Mouse (Mus musculus) thymus, postnatal 0 days (tissue): ENCODE measurements at regions not wholly inside any gene's neighbourhood (a gene's known extent, or its start where the extent isn't known, plus 50 kb on each side); places are given as distances from the start of the nearest gene placed in this dataset.

Experiments
- DNase-seq: peaks from one replicate; pipeline ENCODE4 v3.0.0-alpha.2; 2015; ENCODE audit warnings: low spot score

DNA sequence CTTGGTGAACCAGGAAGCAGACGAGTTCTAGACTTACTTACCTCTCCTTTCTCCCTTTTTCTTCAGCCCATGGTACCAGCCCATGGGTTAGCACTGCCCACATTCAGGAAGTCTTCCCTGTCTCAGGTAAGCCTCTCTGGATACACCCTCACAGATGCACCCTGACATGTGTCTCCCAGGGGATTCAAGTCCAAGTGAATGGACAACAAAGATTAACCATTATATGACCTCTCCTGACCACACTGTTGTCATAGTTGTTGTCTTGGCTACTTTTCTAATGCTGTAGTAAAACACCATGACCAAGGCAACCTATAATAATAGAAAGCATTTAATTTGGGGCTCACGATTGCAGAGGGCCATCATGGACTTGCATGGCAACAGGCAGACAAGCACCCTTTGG, 98.8 kb upstream of the Vash1 start:
- DNase-seq, result no peak

DNA sequence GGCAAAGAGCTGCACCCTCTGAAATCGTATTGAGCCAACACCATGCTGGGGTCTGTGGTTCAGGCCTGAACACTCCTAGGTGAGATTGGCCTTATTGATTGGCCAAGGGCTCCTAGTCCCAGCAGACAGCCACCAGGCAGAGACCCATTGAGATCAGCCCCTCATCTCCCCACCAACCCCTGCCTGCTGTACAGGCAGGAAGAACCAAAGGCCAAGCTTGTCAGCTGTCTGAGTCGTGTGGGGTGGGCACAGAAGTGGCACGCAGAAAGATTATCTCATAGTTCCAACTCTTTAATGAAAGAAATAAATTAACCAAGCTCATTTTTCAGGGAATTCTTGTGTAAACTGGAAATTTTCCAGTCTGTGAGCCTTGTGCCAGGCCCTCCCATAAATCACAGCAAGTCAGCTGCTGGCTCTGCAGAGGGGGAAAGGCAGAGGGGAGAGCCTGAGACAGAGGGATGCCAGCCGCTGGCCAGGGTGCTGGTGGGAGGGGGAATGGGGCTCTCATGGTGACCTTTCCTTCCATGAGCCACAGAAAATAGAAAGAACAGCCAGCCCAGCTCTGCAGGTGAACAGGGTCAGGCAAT, 98.3 kb upstream of the Vash1 start:
- DNase-seq, result no peak

DNA sequence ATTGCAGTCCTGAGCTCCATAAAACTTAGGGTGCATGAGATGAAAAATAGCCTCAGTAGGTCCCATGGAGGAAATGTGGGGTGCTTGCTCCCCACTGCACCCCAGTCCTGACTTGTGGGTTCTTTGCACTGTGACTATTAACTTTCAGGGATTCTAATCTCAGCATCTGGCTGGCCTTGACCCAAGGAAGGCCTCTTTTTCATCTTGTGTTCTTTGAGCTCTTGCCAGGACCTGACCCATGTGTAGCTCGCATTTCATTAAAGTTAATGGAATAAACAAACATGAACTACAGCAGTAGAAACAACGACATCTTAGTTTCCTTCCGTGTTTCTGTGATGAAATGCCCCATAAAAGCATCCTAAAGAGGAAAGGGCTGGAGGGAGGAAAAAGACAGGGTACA, 96.4 kb upstream of the Vash1 start:
- no peak for DNase-seq

DNA sequence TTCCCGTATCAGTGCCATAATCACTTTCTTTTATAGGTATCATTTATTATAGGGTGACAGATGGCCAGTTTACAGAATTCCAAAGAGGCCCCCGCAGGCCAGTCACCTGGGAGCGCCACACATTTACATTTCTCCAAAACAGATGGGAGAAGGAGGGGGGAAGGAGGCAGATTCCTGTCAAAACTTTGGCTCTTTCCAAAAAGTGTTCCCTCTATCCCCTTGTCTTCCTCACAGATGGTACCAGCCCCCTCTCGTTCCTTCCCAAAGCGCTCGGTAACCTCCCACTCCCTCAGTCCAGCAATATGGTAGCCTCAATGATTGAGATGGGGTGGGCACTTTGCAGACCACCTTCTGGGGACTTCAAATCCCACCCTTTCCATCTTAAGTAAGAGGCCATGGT, 90.5 kb upstream of the Vash1 start:
- no peak for DNase-seq

DNA sequence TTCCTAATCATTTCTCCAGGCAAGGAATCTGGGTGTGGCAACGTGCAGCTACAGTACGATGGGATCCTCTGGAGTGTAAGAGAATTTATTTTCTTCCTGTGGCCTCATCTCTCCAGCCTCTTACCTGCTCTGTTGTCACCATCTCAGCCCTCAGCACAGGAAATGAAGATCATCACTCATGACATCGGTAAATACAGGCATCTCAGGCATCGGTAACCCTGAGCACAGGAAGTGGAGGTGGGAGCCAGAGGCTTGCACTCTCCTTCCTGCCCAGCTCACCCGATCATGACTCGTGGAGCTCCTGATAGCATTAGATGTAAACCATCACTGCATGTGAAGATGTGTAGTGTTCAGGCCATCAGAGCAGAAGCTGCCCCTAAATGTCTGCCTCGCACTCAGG, 86.0 kb upstream of the Vash1 start:
- peak; percentile 4 for DNase-seq

DNA sequence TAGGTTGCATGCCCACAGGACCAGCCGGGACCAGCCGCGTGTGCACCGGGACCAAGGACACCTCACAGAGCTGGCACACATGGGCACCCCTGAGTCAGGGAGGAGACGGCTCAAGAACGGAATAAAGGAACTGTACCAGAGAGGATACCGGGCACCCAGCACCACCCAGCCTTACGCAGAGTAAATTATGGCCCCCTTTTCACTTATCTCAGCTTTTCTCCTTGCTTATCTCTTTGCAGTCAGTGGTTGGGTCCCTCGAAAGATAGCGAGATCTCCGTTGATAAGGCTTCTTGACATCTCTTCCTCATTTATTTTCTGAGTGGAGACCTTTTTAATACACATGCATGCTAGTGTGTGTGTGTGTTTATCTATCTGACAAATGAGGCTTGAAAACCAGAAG, 83.9 kb upstream of the Vash1 start:
- no peak for DNase-seq

DNA sequence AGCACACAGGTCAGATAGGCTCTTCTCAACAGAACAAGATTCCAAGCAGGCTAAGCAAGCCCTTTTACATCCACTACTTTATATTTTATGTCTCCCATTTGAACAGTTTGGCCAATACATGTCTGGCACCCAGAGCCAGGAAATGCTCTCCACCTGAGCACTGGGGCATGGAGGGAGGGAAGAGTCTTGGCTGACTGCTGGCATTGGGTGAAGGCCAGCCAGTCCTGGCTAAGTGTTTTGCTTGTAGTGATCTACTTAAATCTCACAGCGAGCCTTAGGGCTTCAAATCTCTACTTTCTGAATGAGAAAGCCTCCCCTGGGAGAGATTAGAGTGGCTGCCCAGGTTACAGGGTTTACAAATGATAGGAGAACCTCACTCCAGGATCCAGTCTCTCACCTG, 78.5 kb upstream of the Vash1 start:
- DNase-seq, result no peak

DNA sequence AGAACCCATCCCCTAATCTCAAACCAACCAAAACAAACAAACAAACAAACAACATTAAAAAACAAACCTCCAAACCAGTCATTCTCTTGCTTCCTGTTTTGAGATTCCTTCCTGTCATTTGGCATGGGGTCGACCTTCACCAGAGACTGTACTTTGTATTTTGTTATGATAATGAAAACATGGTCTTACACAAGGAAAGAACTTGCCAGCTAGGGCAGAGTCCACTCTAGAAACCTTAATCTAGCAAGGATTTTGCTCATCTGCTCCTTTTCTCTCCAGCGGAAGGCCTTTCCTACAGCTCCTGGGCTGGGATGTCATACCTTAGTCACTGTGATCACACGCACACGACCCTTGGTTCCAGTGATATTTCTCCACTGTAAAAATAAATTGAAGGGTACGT, 75.0 kb upstream of the Vash1 start:
- DNase-seq, result no peak

DNA sequence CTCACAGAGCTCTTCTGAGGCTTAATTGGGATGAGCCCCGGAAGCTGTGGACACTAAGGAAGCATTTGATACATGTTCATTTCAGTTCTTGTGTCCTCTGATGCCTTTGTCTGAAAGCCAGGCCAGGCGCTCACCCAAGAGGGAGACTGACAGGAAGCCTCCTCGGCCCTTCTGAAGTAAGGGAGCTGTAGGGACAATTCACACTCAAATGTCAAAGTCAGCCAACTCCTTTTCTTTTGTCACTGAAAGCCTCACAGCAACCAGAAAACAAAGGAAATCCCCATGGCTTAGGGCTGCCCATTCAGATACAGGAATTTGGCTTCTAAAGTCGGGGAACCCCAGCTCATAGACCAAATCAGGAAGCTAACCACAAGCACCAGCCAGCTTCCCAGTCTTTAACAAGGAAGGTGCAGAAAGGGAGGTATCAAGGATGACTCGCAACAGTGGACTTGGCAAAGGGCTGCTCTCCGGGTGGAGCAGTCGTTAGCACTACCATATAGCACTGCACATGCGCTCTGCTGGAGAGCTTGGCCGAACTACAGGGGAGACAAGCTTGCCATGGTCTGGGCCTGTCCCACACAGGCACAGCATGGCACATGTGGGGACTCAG, 66.0 kb upstream of the Vash1 start:
- no peak for DNase-seq

DNA sequence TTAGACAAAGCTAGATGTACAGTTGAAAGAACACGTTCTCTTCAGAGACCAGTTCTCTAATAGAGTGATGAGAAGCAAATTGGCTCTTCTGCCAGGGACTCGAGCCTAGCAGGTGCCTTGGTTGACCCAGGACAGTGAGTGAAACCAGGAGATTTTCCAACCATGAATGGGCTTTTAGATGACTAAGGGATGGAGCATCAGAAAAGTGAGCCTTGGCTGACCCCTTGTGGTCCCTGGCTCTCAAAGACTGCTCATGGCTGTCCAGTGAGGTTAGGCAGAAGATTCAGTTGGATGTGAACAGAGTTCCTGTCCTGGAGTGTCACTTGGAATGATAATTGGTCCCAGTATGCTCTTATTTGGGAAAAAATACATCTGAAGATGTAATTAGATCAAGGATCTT, 64.3 kb upstream of the Vash1 start:
- no peak for DNase-seq

DNA sequence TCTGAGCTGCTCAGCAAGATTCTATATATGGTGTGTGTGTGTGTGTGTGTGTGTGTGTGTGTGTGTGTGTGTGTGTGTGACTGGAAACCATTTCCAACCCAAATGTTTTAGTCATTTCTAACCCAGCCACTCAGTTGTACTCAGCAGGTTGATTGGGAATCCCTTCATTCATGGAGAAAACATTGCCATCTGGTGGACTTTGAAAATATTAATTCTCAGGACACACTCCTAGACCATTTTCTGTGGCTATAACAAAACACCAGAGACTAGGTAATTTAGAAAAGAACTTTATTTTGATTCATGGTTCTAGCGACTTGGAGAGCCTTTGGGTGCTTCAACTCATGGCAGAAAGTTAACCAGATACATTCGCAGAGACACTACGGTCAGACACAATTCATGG, 62.2 kb upstream of the Vash1 start:
- no peak for DNase-seq

DNA sequence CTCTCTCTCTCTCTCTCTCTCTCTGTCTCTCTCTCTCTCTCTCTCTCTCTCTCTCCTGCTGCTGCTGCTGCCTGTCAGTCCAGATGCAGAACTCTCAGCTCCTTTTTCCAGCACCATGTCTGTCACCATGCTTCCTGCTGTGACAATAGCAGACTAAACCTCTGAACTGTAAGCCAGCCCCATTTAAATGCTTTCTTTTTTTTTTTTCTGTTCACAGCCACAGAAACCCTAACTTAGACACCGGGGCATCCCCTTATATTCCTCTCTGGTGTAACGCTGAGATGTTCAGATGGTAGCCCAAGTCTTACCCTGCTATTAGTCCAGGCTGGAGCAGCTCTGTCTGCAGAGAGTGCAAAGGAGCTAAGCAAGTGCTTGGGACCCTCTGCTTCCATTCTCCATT, 54.3 kb upstream of the Vash1 start:
- DNase-seq, result no peak

DNA sequence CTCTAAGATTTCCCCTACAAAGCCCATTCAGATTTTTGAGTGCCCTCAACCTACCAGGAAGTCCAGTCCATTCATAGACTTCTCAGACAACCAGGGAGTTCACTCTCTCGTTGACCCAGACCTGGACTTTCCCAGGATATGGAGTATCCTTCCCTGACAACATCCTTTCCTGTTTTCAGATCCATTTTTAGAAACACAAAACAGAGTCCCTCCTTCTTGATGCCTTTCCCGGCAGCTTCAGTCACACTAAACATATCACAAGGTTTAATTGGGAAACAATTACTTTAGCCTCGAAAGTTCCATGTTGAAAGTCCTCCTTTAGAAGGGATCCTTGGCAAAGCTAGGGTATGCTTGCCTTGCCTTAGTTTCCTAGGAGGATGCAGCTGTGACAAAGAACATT, 51.8 kb upstream of the Vash1 start:
- DNase-seq, result no peak

DNA sequence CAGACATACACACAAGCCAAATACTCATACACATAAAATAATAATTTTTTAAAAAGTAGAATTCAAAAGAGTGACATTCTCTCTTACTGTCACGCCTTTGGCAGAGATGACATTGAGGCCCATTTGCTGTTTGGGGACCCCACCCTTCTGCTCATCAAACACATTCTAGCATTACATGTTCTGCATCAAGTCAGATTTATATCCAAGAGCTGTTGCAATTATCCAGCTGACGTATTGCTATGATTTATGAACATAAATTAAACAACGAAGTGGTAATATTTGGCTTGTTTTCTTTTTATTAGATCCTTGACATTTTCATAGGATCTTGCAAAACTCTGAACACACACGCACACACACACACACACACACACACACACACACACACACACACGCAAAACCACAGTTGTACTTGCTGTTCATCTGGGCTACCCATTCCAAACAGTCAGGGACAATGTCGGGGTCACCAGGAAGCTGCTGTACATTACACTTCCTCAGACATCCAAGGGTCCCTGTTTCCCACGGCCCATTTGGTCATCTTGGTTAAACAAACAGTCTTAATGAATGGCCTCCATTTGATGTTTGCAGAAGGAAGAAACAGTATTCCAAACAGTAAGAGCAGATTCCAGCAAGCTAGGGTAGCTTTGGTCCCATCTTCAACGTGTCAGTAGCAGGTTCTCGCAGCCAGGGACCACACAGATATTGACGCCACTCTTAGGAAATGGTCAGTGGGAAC, 50.3 kb upstream of the Vash1 start:
- DNase-seq, result no peak
